Mouse (Mus musculus) stomach, embryonic 14.5 days (tissue): Measurements from ENCODE around the gene Ralgps2. TPM values are rescaled to one million over a fixed set of nuclear protein-coding genes. Genes with fewer than 3 reads are reported as not detected.
A peak's percentile ranks its signal among the peaks of the same experiment; 100 is the strongest.

ENCODE experiments used
- ATAC-seq: fragments of 200-750 bp; cut with Nextera tagmentation; 2 replicates; pipeline ENCODE4 v1.8.0; 2017; ENCODE audit warnings: low read depth, moderate TSS enrichment; ENCODE audit not compliant: insufficient number of reproducible peaks, insufficient read depth, low FRiP score
- H3K27ac ChIP-seq: fragments of 300-500 bp; sonication (generic); 2 replicates; pipeline ENCODE4 v1.5.1; 2014; ENCODE audit warnings: mild to moderate bottlenecking, low read length, moderate library complexity, mixed read lengths
- H3K27me3 ChIP-seq: fragments of 300-500 bp; sonication (generic); 2 replicates; pipeline ENCODE4 v1.6.1; 2014; ENCODE audit warnings: low read length, control low read depth, mixed read lengths; ENCODE audit not compliant: control insufficient read depth, insufficient read depth
- H3K36me3 ChIP-seq: fragments of 300-500 bp; sonication (generic); 2 replicates; pipeline ENCODE4 v1.6.1; 2014; ENCODE audit warnings: mild to moderate bottlenecking, control low read depth, low read length, moderate library complexity, mixed read lengths; ENCODE audit not compliant: control insufficient read depth, insufficient read depth
- H3K4me1 ChIP-seq: fragments of 300-500 bp; sonication (generic); 2 replicates; pipeline ENCODE4 v1.6.1; 2014; ENCODE audit warnings: low read length, control low read depth, mixed read lengths; ENCODE audit not compliant: control insufficient read depth, insufficient read depth
- H3K4me2 ChIP-seq: fragments of 300-500 bp; sonication (generic); replicated peaks from 2 replicates; pipeline ENCODE4 v1.6.1; 2014; ENCODE audit warnings: low read depth, low read length, control low read depth
- H3K4me3 ChIP-seq: fragments of 300-500 bp; sonication (generic); 2 replicates; pipeline ENCODE4 v1.5.1; 2014; ENCODE audit warnings: low read depth, low read length, control low read depth
- H3K9ac ChIP-seq: fragments of 300-500 bp; sonication (generic); replicated peaks from 2 replicates; pipeline ENCODE4 v1.6.1; 2014; ENCODE audit warnings: low read depth, mild to moderate bottlenecking, control low read depth, low read length, moderate library complexity, mixed read lengths
- H3K9me3 ChIP-seq: fragments of 300-500 bp; sonication (generic); 2 replicates; pipeline ENCODE4 v1.6.1; 2016; ENCODE audit warnings: low read depth, low read length, control low read depth; ENCODE audit not compliant: control insufficient read depth
- WGBS: fragments of 180-500 bp; shearing (Covaris S2); extraction: QIAGEN DNeasy Blood & Tissue Kit; methylation state at CpG from one replicate; pipeline ENCODE4 v1.1.7; 2014; 5-methylcytosine and 5-hydroxymethylcytosine counted together
- polyA plus RNA-seq: library from polyadenylated mRNA; unstranded; fragments of >200 nt; fragmentation: Nextera tagmentation; extraction: Ambion mirVana; gene quantifications from 2 replicates; pipeline ENCODE4 v1.2.1, GENCODE M21; 2014

Gene Ralgps2
- polyA plus RNA-seq, 1 experiment from 2014 or later: 55.1 TPM

GRCm38 (mm10) chr1:156938705-156939242, 652 bp downstream of the Ralgps2 start:
- Histone ChIP-seq H3K36me3 (no peaks in the 10 kb centered on the region), H3K4me3 (peak overlapping the region; percentile 85), H3K4me2 (peak overlapping the region; percentile 84), H3K27me3 (no peaks in the 10 kb centered on the region), H3K27ac (peak overlapping the region; percentile 84; the same call in 1 of the 2 replicates), H3K4me1 (0 out of 2 replicates have a peak, but pooled peaks cover 2% of the 10 kb centered on the region), H3K9me3 (no peaks in the 10 kb centered on the region), H3K9ac (peak overlapping the region; percentile 73)
- ATAC-seq: peak; percentile 63
- WGBS: 0% methylated on average over 51 of the region's 51 CpGs

DNA sequence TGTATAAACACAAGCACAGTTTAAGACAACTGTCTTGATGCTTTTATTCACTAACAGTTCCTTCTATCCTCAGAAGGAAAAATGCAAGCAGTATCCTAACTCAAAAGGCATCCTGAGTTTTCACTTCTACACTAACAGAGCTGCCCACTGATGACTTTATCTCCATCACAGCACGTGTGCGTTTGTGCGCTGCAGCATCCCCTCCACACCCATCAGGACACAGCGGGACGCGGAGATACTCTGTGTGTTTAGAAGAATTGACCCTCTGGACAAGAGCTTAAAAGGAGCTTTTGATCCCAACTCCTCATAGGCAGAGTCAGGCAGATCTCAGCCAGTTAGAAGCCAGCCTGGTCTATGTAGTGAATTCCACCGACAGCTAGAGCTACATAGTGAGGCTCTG, 2.0 kb downstream of the Ralgps2 start:
- H3K9ac ChIP-seq: no peak overlapping the region
- 75% methylated on average over 7 of the region's 7 CpGs for WGBS
- no peak overlapping the region for H3K4me2 ChIP-seq
- H3K27ac ChIP-seq: no peak overlapping the region
- H3K36me3 ChIP-seq: no peaks in the 10 kb centered on the region
- H3K27me3 ChIP-seq: no peaks in the 10 kb centered on the region
- no peaks in the 10 kb centered on the region for H3K9me3 ChIP-seq
- no peak for ATAC-seq
- H3K4me1 ChIP-seq: 0 out of 2 replicates have a peak, but pooled peaks cover 2% of the 10 kb centered on the region
- no peak overlapping the region for H3K4me3 ChIP-seq

DNA sequence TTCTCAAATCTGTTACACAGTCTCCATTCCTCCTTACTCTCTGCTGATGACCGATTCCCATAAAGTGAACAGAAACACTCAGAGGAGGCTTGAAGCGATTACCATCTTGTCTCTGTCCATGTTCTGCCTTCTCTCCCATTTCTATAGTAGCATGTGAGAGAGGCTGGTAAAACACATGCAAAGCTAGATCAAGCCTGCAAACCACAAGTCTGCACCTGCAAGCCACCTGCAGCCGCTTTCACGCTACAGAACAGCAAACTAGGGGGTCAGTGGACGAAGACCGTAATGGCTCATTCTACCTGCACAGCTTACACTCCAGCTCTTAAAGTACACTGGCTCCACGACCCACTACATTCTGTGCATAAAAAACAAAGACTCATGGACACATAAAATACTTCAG, 5.7 kb downstream of the Ralgps2 start:
- ATAC-seq: no peak
- Histone ChIP-seq H3K4me2 (no peak overlapping the region), H3K9ac (no peak overlapping the region), H3K27me3 (no peaks in the 10 kb centered on the region), H3K36me3 (no peaks in the 10 kb centered on the region), H3K4me1 (0 out of 2 replicates have a peak, but pooled peaks cover 2% of the 10 kb centered on the region), H3K9me3 (no peaks in the 10 kb centered on the region), H3K4me3 (no peak overlapping the region), H3K27ac (no peak overlapping the region)
- WGBS: 90% methylated on average over 7 of the region's 7 CpGs

GRCm38 (mm10) chr1:156932036-156932774, 7.2 kb downstream of the Ralgps2 start:
- H3K27ac ChIP-seq: no peak overlapping the region
- H3K36me3 ChIP-seq: no peaks in the 10 kb centered on the region
- ATAC-seq: no peak
- 27% methylated on average over 3 of the region's 3 CpGs for WGBS
- no peaks in the 10 kb centered on the region for H3K9me3 ChIP-seq
- no peak overlapping the region for H3K9ac ChIP-seq
- no peak overlapping the region for H3K4me3 ChIP-seq
- H3K27me3 ChIP-seq: no peaks in the 10 kb centered on the region
- H3K4me2 ChIP-seq: no peak overlapping the region
- H3K4me1 ChIP-seq: 0 out of 2 replicates have a peak, but pooled peaks cover under 1% of the 10 kb centered on the region

- WGBS: 64% methylated on average over 10 of the region's 10 CpGs
- H3K4me1 ChIP-seq: no peaks in the 10 kb centered on the region
- no peak overlapping the region for H3K9ac ChIP-seq
- no peaks in the 10 kb centered on the region for H3K36me3 ChIP-seq
- no peaks in the 10 kb centered on the region for H3K9me3 ChIP-seq
- H3K27me3 ChIP-seq: no peaks in the 10 kb centered on the region
- no peak for ATAC-seq
- no peak overlapping the region for H3K4me2 ChIP-seq
- no peak overlapping the region for H3K27ac ChIP-seq
- H3K4me3 ChIP-seq: no peak overlapping the region
Measured at GRCm38 (mm10) chr1:156931106-156931870, 8.1 kb downstream of the Ralgps2 start.

- H3K27ac ChIP-seq: no peak overlapping the region
- no peaks in the 10 kb centered on the region for H3K9me3 ChIP-seq
- H3K27me3 ChIP-seq: no peaks in the 10 kb centered on the region
- H3K4me3 ChIP-seq: no peak overlapping the region
- H3K36me3 ChIP-seq: no peaks in the 10 kb centered on the region
- H3K4me2 ChIP-seq: no peak overlapping the region
- H3K4me1 ChIP-seq: no peaks in the 10 kb centered on the region
- WGBS: 57% methylated on average over 5 of the region's 5 CpGs
- H3K9ac ChIP-seq: no peak overlapping the region
- no peak for ATAC-seq
Measured at GRCm38 (mm10) chr1:156930263-156930662, 9.2 kb downstream of the Ralgps2 start.

GRCm38 (mm10) chr1:156928255-156928654, 11.2 kb downstream of the Ralgps2 start:
- 84% methylated on average over 4 of the region's 4 CpGs for WGBS
- Histone ChIP-seq H3K9ac (no peak overlapping the region), H3K4me3 (no peak overlapping the region), H3K27me3 (no peaks in the 10 kb centered on the region), H3K27ac (no peak overlapping the region), H3K4me2 (no peak overlapping the region), H3K9me3 (no peaks in the 10 kb centered on the region), H3K36me3 (no peaks in the 10 kb centered on the region), H3K4me1 (no peaks in the 10 kb centered on the region)
- no peak for ATAC-seq

DNA sequence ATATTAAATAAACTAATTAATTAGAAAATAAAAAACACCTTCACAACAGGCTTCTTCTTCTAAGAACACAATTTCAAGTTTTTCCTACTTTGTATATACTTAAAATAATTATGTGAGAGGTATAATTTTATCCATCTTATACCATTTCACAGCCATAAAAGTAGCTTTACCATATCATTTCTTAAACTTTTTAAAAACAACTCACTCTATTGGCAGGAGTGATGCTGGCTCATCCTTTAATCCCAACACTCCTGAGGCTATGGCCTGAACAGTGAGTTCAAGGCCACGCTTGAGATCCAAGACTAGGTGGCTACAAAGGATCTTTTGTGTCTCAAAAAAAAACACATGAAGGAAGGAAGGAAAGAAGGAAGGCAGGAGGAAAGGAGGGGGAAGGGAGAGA, 15.9 kb downstream of the Ralgps2 start:
- WGBS: 94% methylated on average over 1 of the region's 1 CpGs
- Histone ChIP-seq H3K27me3 (no peaks in the 10 kb centered on the region), H3K9me3 (no peaks in the 10 kb centered on the region), H3K9ac (no peak overlapping the region), H3K36me3 (no peaks in the 10 kb centered on the region), H3K4me1 (no peaks in the 10 kb centered on the region; the same call in 1 of the 2 replicates), H3K27ac (no peak overlapping the region), H3K4me3 (no peak overlapping the region), H3K4me2 (no peak overlapping the region)
- no peak for ATAC-seq
